Mouse (Mus musculus) midbrain, embryonic 11.5 days (tissue): ENCODE data around the gene Galnt17. TPM values are rescaled to one million over a fixed set of nuclear protein-coding genes. Genes with fewer than 3 reads are reported as not detected.

ENCODE experiments used
- ATAC-seq: fragments of 200-750 bp; cut with Nextera tagmentation; 2 replicates; pipeline ENCODE4 v1.8.0; 2017; ENCODE audit warnings: moderate TSS enrichment, moderate library complexity; ENCODE audit not compliant: low FRiP score
- DNase-seq: peaks from one replicate; pipeline ENCODE4 v3.0.0; 2015; ENCODE audit warnings: low spot score; ENCODE audit errors: missing footprints
- H3K27ac ChIP-seq: fragments of 300-500 bp; sonication (generic); 2 replicates; pipeline ENCODE4 v1.5.1; 2014; ENCODE audit warnings: low read depth, low read length
- H3K27me3 ChIP-seq: fragments of 300-500 bp; sonication (generic); 2 replicates; pipeline ENCODE4 v1.6.1; 2014; ENCODE audit warnings: mild to moderate bottlenecking, low read length, moderate library complexity, mixed read lengths; ENCODE audit not compliant: control insufficient read depth, insufficient read depth
- H3K36me3 ChIP-seq: fragments of 300-500 bp; sonication (generic); 2 replicates; pipeline ENCODE4 v1.6.1; 2014; ENCODE audit warnings: mild to moderate bottlenecking, low read length, moderate library complexity, mixed read lengths; ENCODE audit not compliant: control insufficient read depth, insufficient read depth
- H3K4me1 ChIP-seq: fragments of 300-500 bp; sonication (generic); 2 replicates; pipeline ENCODE4 v1.6.1; 2014; ENCODE audit warnings: low read length; ENCODE audit not compliant: control insufficient read depth, insufficient read depth
- H3K4me2 ChIP-seq: fragments of 300-500 bp; sonication (generic); 2 replicates; pipeline ENCODE4 v1.6.1; 2014; ENCODE audit warnings: mild to moderate bottlenecking, moderate library complexity
- H3K4me3 ChIP-seq: fragments of 300-500 bp; sonication (generic); 2 replicates; pipeline ENCODE4 v1.5.1; 2014; ENCODE audit warnings: low read depth, low read length
- H3K9ac ChIP-seq: fragments of 300-500 bp; sonication (generic); 2 replicates; pipeline ENCODE4 v1.6.1; 2014; ENCODE audit warnings: low read length
- H3K9me3 ChIP-seq: fragments of 300-500 bp; sonication (generic); 2 replicates; pipeline ENCODE4 v1.6.1; 2016; ENCODE audit warnings: low read length; ENCODE audit not compliant: control insufficient read depth
- WGBS: fragments of 180-500 bp; shearing (Covaris S2); extraction: QIAGEN DNeasy Blood & Tissue Kit; methylation state at CpG from one replicate; pipeline ENCODE4 v1.1.7; 2014; 5-methylcytosine and 5-hydroxymethylcytosine counted together
- polyA plus RNA-seq: library from polyadenylated mRNA; unstranded; fragments of >200 nt; fragmentation: Nextera tagmentation; extraction: Ambion mirVana; gene quantifications from 2 replicates; pipeline ENCODE4 v1.2.1, GENCODE M21; 2014

The Galnt17 gene
- polyA plus RNA-seq, 1 experiment from 2014 or later = 0.79 TPM

GRCm38 (mm10) chr5:131305223-131305622 lies 3.1 kb downstream of the Galnt17 start:
- H3K9ac ChIP-seq = no peak overlapping the region
- H3K36me3 ChIP-seq = no peaks in the 10 kb centered on the region
- no peak overlapping the region for H3K4me3 ChIP-seq
- no peak overlapping the region for H3K4me2 ChIP-seq
- H3K4me1 ChIP-seq = peaks cover 4% of the 10 kb centered on the region
- H3K9me3 ChIP-seq = no peaks in the 10 kb centered on the region
- ATAC-seq = no peak
- WGBS = 67% methylated on average over 5 of the region's 5 CpGs
- DNase-seq = no peak
- no peak overlapping the region for H3K27ac ChIP-seq
- H3K27me3 ChIP-seq = peaks cover 23% of the 10 kb centered on the region

GRCm38 (mm10) chr5:131301526-131301925 lies 6.8 kb downstream of the Galnt17 start:
- H3K27me3 ChIP-seq = peaks cover 18% of the 10 kb centered on the region
- no peak overlapping the region for H3K4me3 ChIP-seq
- H3K9me3 ChIP-seq = no peaks in the 10 kb centered on the region
- no peak overlapping the region for H3K27ac ChIP-seq
- peaks cover 1% of the 10 kb centered on the region for H3K4me1 ChIP-seq
- H3K4me2 ChIP-seq = no peak overlapping the region
- 83% methylated on average over 3 of the region's 3 CpGs for WGBS
- DNase-seq = no peak
- no peak for ATAC-seq
- H3K9ac ChIP-seq = no peak overlapping the region
- H3K36me3 ChIP-seq = no peaks in the 10 kb centered on the region

- no peak overlapping the region for H3K4me3 ChIP-seq
- H3K9ac ChIP-seq = no peak overlapping the region
- no peaks in the 10 kb centered on the region for H3K36me3 ChIP-seq
- no peaks in the 10 kb centered on the region for H3K27me3 ChIP-seq
- WGBS = 83% methylated on average over 16 of the region's 16 CpGs
- H3K27ac ChIP-seq = no peak overlapping the region
- no peak overlapping the region for H3K4me2 ChIP-seq
- no peaks in the 10 kb centered on the region for H3K4me1 ChIP-seq
- ATAC-seq = no peak
- DNase-seq = no peak
- H3K9me3 ChIP-seq = no peaks in the 10 kb centered on the region
Observed at GRCm38 (mm10) chr5:131293726-131294449, 14.4 kb downstream of the Galnt17 start.

- H3K4me2 ChIP-seq = no peak overlapping the region
- H3K4me1 ChIP-seq = no peaks in the 10 kb centered on the region
- DNase-seq (no peak), ATAC-seq (no peak)
- no peaks in the 10 kb centered on the region for H3K9me3 ChIP-seq
- no peak overlapping the region for H3K9ac ChIP-seq
- H3K27ac ChIP-seq = no peak overlapping the region
- no peak overlapping the region for H3K4me3 ChIP-seq
- H3K36me3 ChIP-seq = no peaks in the 10 kb centered on the region
- WGBS = 93% methylated on average over 6 of the region's 6 CpGs
- H3K27me3 ChIP-seq = no peaks in the 10 kb centered on the region
Observed at GRCm38 (mm10) chr5:131287091-131287490, 21.2 kb downstream of the Galnt17 start.

- no peak overlapping the region for H3K9ac ChIP-seq
- 81% methylated on average over 2 of the region's 2 CpGs for WGBS
- no peaks in the 10 kb centered on the region for H3K36me3 ChIP-seq
- H3K27ac ChIP-seq = no peak overlapping the region
- H3K4me2 ChIP-seq = no peak overlapping the region
- no peak for DNase-seq
- H3K4me1 ChIP-seq = no peaks in the 10 kb centered on the region
- H3K4me3 ChIP-seq = no peak overlapping the region
- H3K27me3 ChIP-seq = no peaks in the 10 kb centered on the region
- ATAC-seq = no peak
- H3K9me3 ChIP-seq = no peaks in the 10 kb centered on the region
Observed at GRCm38 (mm10) chr5:131286680-131287079, 21.6 kb downstream of the Galnt17 start.

- no peak overlapping the region for H3K4me3 ChIP-seq
- no peak overlapping the region for H3K9ac ChIP-seq
- DNase-seq (no peak), ATAC-seq (no peak)
- H3K36me3 ChIP-seq = no peaks in the 10 kb centered on the region
- H3K27ac ChIP-seq = no peak overlapping the region
- 55% methylated on average over 2 of the region's 2 CpGs for WGBS
- H3K27me3 ChIP-seq = no peaks in the 10 kb centered on the region
- no peaks in the 10 kb centered on the region for H3K4me1 ChIP-seq
- no peaks in the 10 kb centered on the region for H3K9me3 ChIP-seq
- H3K4me2 ChIP-seq = no peak overlapping the region
Observed at GRCm38 (mm10) chr5:131280349-131280748, 27.9 kb downstream of the Galnt17 start.

GRCm38 (mm10) chr5:131279286-131279685 lies 29.0 kb downstream of the Galnt17 start:
- no peak overlapping the region for H3K9ac ChIP-seq
- H3K9me3 ChIP-seq = no peaks in the 10 kb centered on the region
- 78% methylated on average over 10 of the region's 10 CpGs for WGBS
- DNase-seq (no peak), ATAC-seq (no peak)
- H3K4me3 ChIP-seq = no peak overlapping the region
- H3K27me3 ChIP-seq = no peaks in the 10 kb centered on the region
- H3K36me3 ChIP-seq = no peaks in the 10 kb centered on the region
- no peak overlapping the region for H3K4me2 ChIP-seq
- no peak overlapping the region for H3K27ac ChIP-seq
- H3K4me1 ChIP-seq = no peaks in the 10 kb centered on the region

- Histone ChIP-seq H3K9me3 (no peaks in the 10 kb centered on the region), H3K4me1 (no peaks in the 10 kb centered on the region), H3K27ac (no peak overlapping the region), H3K27me3 (no peaks in the 10 kb centered on the region), H3K4me2 (no peak overlapping the region), H3K9ac (no peak overlapping the region), H3K36me3 (no peaks in the 10 kb centered on the region), H3K4me3 (no peak overlapping the region)
- DNase-seq = no peak
- WGBS = 89% methylated on average over 7 of the region's 7 CpGs
- ATAC-seq = no peak
Observed at GRCm38 (mm10) chr5:131277227-131277626, 31.1 kb downstream of the Galnt17 start.

GRCm38 (mm10) chr5:131266291-131266690 lies 42.0 kb downstream of the Galnt17 start:
- WGBS = 77% methylated on average over 2 of the region's 2 CpGs
- H3K36me3 ChIP-seq = no peaks in the 10 kb centered on the region

More at GRCm38 (mm10) chr5:131266291-131266690, 42.0 kb downstream of the Galnt17 start:
- DNase-seq (no peak), ATAC-seq (no peak)
- no peaks in the 10 kb centered on the region for H3K9me3 ChIP-seq
- H3K4me2 ChIP-seq = no peak overlapping the region
- no peak overlapping the region for H3K4me3 ChIP-seq
- H3K27me3 ChIP-seq = no peaks in the 10 kb centered on the region
- H3K9ac ChIP-seq = no peak overlapping the region
- H3K4me1 ChIP-seq = no peaks in the 10 kb centered on the region
- H3K27ac ChIP-seq = no peak overlapping the region
